ENCODE assay signal across 25 mouse cellular contexts in genomic region chr2:9287623-9288022, GRCm38 (mm10).
"Had no signal": no experiment of that assay in that cellular context is flagged by ENCODE, and none has a peak within 500 bp of the region (broad histone marks: within the 10 kb centered on the region; RNA-seq: fewer than 3 reads in every experiment).

No protein-coding gene starts in this region.

- H3K36me3 ChIP-seq: heart, embryonic 10.5 days; heart, embryonic 12.5 days; hindbrain, embryonic 10.5 days; hindbrain, embryonic 12.5 days; kidney, embryonic 15.5 days; limb, embryonic 13.5 days; limb, embryonic 15.5 days; liver, embryonic 12.5 days had no signal

- DNase-seq: gastrocnemius, postnatal 14 days; gastrocnemius, postnatal 36 days; heart, adult 18-20 months; heart, postnatal 10 days; heart, postnatal 4 days; kidney, adult 11 months; kidney, adult 2 months; kidney, adult 9 months; kidney, postnatal 10 days; kidney, postnatal 25 days; layer of hippocampus, adult 9-11 months; layer of hippocampus, postnatal 36 days; left cerebral cortex, postnatal 4 days had no signal

- H3K9ac ChIP-seq: heart, embryonic 12.5 days; hindbrain, embryonic 12.5 days; hindbrain, embryonic 14.5 days; kidney, embryonic 15.5 days; limb, embryonic 13.5 days; limb, embryonic 15.5 days; liver, embryonic 12.5 days; liver, embryonic 14.5 days had no signal

- H3K4me3 ChIP-seq: heart, embryonic 10.5 days; heart, embryonic 12.5 days; hindbrain, embryonic 10.5 days; hindbrain, embryonic 12.5 days; kidney, embryonic 15.5 days; limb, embryonic 13.5 days; limb, embryonic 15.5 days; liver, embryonic 12.5 days had no signal

- H3K4me1 ChIP-seq: heart, embryonic 10.5 days; heart, embryonic 12.5 days; hindbrain, embryonic 10.5 days; hindbrain, embryonic 12.5 days; kidney, embryonic 15.5 days; limb, embryonic 13.5 days; limb, embryonic 15.5 days; liver, embryonic 12.5 days had no signal

- H3K27me3 ChIP-seq: heart, embryonic 12.5 days; hindbrain, embryonic 12.5 days; kidney, embryonic 15.5 days; limb, embryonic 13.5 days; limb, embryonic 15.5 days; liver, embryonic 12.5 days had no signal

- ATAC-seq: hindbrain, embryonic 16.5 days; intestine, embryonic 16.5 days; liver, embryonic 12.5 days had no signal

- H3K27ac ChIP-seq: heart, embryonic 10.5 days; hindbrain, embryonic 10.5 days; hindbrain, embryonic 12.5 days; hindbrain, embryonic 14.5 days; kidney, embryonic 15.5 days; limb, embryonic 13.5 days; limb, embryonic 15.5 days; liver, embryonic 12.5 days; liver, embryonic 14.5 days had no signal

- H3K4me2 ChIP-seq: heart, embryonic 12.5 days; hindbrain, embryonic 12.5 days; hindbrain, embryonic 14.5 days; kidney, embryonic 15.5 days; limb, embryonic 13.5 days; limb, embryonic 15.5 days; liver, embryonic 12.5 days had no signal

- H3K9me3 ChIP-seq: heart, embryonic 10.5 days; heart, embryonic 12.5 days; hindbrain, embryonic 10.5 days; hindbrain, embryonic 12.5 days; kidney, embryonic 15.5 days; limb, embryonic 13.5 days; limb, embryonic 15.5 days; liver, embryonic 12.5 days had no signal
